Mouse (Mus musculus) monocyte, adult 5-6 weeks (primary cell): ENCODE results near the gene Dlg2. TPM values are rescaled to one million over a fixed set of nuclear protein-coding genes. Genes with fewer than 3 reads are reported as not detected.

Experiments used
- ATAC-seq: fragments of 153-309, 156-312 bp; replicated peaks from 2 replicates; pipeline ENCODE4 v1.8.0; 2017; ENCODE audit warnings: mild to moderate bottlenecking; ENCODE audit not compliant: low TSS enrichment, insufficient number of reproducible peaks, severe bottlenecking, poor library complexity, low FRiP score
- total RNA-seq: library from RNA; stranded (forward); fragments of 200-1000, 200-491, 200-594 nt; gene quantifications from 3 replicates; pipeline ENCODE4 v1.2.3, GENCODE M21; 2017

The Dlg2 gene
- total RNA-seq, 1 experiment from 2014 or later: 1.7 TPM

GRCm38 (mm10) chr7:92464290-92464689 lies 1987.8 kb downstream of the Dlg2 start:
- ATAC-seq: no peak

DNA sequence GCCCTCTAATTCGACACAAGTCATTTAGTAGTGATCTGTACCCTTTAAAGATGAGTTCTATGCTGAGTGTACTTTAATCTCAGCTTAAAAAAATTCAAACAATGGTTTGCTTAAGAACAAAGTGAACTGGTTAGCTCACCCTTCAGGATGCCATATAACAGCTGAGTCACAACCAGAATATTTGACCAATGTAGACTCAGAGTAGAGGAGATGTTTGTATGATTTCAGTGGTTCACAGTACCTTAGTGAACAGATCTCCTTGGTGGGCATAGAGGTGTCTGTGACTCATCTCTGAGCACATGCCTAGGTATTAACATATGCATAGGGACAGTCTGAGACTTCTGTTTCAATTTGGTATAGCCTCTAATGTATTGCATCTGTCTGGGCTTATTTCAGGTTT lies 2002.7 kb downstream of the Dlg2 start:
- ATAC-seq: no peak

DNA sequence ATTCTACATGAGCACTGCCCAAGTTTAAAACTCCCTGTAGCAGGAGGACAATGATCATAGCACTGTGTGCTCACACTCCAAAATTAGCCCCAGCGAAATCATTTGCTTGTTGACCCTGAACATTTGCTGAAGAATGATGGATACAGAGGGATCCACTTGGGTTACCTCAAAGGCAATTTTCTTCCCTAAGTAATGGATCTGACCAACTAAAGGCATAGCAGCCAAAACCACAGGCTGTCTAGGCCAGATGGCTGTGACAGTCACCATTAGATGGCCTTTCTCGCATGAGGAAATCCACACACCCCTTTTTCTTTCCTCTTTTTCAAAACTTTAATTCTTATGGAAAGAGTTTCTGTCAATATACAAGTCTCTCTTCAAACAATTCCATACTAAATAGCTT lies 2003.3 kb downstream of the Dlg2 start:
- no peak for ATAC-seq

DNA sequence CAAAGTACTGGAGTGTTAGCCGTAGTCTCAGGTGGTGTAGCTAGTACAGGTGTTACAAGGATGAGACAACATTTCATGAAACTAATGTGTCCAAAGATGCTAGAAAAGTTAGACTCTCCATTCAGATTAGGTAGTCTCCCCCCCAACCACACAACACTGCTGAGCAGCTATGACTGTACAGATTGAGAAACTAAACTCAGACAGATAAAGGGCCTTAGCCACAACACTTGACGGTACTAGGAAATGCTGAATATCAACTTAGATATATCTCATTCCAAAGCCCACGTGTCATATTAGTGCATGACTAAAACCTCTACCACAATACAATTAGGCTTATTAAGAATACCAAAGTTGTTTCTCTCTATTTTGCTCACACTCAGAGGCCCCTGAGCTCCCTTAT lies 2006.9 kb downstream of the Dlg2 start:
- ATAC-seq: no peak

DNA sequence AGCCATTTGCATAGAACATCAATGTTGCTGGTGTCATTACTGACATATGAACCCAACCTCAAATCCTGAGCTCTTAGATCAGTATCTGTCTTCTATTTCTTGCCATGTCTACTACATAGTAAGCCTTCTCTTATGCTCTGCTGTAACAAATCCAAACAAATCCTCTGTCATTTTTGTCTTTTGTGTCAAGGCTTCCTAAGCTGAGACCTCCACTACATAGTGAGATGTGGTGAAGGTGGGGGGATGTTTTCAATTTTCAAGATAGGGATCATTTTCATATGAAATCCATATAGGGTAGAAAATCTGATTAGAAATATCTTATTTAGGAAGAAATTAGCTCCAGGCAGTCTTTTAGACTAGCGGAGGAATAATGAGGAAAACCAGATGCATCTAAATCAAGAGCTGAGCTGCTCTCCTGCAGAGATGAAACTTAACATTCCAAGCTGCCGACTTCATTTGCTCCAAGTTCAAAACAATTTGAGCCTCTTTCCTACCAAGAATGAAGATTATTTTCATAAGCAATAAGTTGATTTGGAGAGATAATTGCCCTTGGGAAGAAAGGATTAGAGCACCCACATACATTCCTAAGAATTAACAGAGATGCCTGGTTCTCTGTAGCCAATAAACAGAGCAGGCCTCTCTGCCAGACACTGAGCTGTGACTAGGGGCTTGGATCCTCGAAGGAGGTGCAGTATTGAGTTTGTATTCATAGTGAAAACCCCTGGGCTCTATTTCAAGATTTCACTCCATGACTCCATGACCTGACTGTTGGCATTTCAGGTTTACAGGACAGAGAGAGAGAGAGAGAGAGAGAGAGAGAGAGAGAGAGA lies 2009.6 kb downstream of the Dlg2 start:
- ATAC-seq: no peak

DNA sequence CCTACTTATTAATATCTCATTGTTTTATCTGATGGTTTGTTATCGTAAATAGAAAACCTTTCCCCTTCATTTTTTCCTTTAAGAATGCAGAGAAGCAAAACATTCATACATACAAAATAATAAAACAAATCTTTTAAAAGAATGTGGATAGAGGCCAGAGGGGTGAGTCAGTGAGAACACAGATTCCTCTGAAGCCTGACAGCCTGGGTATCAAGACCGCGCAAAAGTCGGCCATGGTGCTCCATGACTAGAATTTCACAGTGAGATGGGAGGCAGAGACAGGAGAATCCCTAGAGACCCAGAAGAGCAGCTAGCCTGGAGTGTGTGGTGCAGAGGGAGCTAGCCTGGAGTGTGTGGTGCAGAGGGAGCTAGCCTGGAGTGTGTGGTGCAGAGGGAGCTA lies 2010.4 kb downstream of the Dlg2 start:
- no peak for ATAC-seq

DNA sequence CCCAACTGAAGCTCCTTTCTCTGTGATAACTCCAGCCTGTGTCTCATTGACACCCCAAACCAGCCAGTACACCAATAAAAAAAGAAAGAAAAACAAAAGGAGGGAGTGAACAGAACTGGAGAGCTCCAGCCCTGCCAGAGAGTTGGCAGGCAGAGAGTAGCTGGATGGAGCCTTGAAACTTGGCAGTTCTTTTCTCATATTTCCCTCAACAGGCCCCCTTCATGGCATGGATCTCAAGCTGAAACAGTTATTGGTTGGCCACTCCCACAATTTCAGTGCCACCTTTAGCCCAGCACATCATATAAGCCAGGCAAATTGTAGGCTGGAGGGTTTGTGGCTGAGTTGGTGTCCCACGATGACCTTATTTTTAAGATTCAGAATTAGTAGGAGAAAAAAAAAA lies 2015.8 kb downstream of the Dlg2 start:
- no peak for ATAC-seq

DNA sequence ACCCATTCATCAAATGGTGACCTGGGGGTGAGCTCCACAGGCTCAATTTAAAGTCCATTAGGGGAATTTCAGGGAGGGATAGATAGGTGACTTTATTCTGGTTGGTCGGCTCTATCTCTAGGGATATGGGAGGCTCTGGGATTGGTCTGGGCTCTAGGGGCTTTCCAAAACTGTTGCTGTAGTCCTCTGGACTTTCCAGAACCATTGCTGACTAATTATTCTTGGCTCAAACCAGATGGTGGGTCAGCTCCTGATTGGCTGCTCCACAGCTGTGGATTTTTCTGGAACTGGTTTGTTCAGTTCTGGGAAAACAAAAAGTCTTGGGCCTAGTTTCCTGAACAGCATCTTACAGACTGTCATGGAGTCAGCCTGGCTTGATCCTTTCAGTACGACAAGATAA lies 2017.0 kb downstream of the Dlg2 start:
- no peak for ATAC-seq

Other genes with a start within 250 kb of the Dlg2 start
- gene Ccdc83, start 210.9 kb upstream of the Dlg2 start, total RNA-seq: not detected in 3 replicates
- 36.5 to 148 TPM (median 38.1 TPM) in 3 replicates for gene Sytl2, start 174.4 kb upstream of the Dlg2 start, total RNA-seq
- gene Ccdc89, start 50.1 kb upstream of the Dlg2 start, total RNA-seq: 0.53 to 0.78 TPM in 2 of 3 replicates, not detected in the other
- 89.3 to 156 TPM (median 111 TPM) in 3 replicates for gene Crebzf, start 33.9 kb upstream of the Dlg2 start, total RNA-seq
- gene Tmem126a, start 19.4 kb upstream of the Dlg2 start, total RNA-seq: 25.4 to 47.1 TPM (median 42.7 TPM) in 3 replicates
- gene Tmem126b, start 671 bp upstream of the Dlg2 start, total RNA-seq: 5.9 to 8.8 TPM (median 8.7 TPM) in 3 replicates